Mouse (Mus musculus): ENCODE measurements around the gene Tomm20.
"Not testable (repeated sequence)": the region's sequence is repeated elsewhere in the genome, so short reads cannot be mapped to it uniquely, and the experiment has no call there.

Tomm20 gene

DNA sequence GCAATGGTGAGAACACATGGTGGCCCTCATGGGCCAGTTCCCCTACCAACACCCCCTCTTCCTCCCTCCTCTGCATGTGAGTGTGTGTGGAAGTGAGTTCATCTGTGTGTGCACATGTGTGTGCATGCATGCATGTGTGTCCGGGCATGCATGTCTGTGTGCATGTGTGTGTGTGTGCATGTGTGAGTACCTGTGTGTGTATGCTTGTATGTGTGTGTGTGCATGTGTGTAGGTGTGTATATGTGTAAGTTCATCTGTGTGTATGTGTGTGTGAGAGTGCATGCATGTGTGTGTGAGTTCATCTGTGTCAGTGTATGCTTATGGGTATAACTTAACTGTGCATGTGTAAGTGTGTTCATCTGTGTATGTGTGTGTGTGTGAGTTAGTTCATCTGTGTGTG is 27.3 kb downstream of the Tomm20 start:
- DNase-seq (ENCODE audit: low spot score in 2 of 2), result no peak

DNA sequence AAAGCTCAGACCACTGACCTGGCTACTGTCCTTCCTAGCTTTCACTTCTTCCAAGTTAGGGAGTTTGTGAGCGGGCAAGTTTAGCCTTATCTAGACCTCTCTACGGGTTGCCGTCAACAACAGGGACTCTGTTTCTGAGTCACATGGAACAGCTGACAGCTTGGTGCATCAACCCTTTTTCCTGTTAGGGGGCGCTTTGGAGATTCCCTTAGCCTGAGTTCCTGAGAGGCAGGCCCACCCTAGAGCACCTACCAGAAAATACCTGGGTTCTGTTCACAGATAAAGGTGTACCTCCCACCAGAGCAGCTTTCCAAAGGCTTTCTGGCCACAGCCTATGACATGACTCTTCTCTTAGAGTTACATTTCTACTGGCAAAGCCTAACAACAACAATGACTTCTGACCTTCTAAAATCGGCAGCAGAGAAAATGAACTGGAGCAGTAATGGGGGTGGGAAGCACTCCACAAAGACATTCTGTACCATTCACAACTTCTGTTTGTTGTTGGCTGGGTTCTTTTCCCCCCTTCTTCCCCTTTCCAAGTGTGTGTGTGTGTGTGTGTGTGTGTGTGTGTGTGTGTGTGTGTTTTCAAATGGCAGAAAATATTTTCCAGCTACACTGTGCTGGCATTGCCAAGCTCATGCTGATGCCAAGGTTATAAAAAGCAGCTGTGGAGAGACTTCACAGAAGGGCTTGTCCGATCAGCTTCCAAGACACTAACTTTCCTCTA is 28.3 kb downstream of the Tomm20 start:
- DNase-seq (ENCODE audit: low spot score in 2 of 2), result no peak

DNA sequence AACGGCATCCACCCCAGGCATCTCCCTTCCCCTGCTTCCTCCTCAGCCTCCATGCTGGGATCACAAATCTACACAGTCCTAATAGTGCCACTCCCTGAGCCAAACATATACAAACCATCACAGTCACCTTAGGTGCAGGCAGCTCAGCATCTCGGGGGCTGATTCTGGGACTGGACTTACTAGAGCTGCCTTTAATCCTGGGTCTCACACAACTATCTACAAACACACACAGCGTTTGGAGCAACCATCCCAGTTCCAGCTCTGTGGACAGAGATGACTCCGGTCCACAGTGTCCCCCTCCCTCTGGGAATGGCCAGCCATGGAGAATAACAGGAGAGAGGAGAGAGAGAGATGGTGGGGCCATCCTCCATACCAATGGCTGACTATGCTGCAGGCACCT is 29.0 kb downstream of the Tomm20 start:
- DNase-seq (ENCODE audit: low spot score in 2 of 2), result no peak

- DNase-seq (ENCODE audit: low spot score in 2 of 2), result no peak
Measured at GRCm38 (mm10) chr8:126914609-126915375, 30.9 kb downstream of the Tomm20 start.

DNA sequence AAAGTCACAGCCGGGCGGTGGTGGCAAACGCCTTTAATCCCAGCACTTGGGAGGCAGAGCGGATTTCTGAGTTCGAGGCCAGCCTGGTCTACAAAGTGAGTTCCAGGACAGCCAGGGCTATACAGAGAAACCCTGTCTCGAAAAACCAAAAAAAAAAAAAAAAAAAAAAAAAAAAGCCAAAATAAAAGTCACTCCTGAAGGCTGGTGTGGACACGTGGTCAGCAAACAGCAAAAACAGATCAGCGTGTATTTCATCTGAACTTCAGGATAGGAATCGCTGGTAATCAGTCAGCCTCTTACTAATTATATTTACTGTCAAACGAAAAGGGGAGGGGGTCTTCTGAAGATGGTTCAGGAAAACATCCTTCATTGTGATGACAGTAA is 31.5 kb downstream of the Tomm20 start:
- not testable (repeated sequence) for DNase-seq (ENCODE audit: low spot score in 2 of 2)

DNA sequence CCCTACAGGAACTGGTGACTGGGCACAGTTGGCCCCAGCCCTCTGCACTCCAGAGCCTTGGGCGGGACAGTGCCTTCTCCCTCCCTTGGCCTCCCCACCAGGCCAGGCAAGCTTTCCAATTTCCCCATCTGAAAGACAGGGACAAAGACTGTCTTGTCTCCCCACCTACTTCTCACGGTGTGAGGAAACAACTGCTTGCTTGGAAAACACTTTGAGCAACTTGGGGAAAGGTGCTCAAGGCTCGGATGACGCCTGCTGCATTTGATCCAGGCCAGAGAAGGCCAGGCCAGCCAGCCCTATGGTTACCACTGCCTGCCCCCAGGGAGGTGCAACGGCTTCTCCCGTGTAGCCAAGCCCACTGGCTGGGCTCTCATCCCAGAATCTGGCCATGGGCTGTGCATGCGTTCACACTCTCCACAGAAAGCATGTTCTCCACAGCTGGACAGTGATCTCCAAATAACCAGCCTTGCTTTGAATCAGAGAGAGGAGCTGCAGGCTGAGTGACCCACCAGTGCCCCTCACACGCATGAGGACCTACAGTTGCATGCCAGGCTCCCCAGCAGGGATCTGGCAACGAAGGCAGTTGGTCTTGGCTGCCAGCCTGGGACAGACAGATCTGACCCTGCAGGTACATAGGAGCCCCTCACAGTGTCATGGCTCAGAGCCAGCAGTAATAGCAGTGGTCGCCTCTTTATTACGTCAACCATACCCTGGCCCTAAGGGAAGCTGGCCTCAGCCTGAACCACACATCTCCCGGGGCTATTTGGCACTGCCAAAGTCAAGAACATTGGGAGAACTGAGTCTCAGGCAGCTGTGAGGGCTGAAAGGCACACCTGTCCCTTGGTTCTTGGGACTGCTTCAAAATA is 32.2 kb downstream of the Tomm20 start:
- DNase-seq (ENCODE audit: low spot score in 2 of 2), result no peak

GRCm38 (mm10) chr8:126909371-126909802 is 36.3 kb downstream of the Tomm20 start:
- DNase-seq (ENCODE audit: low spot score in 2 of 2), result no peak

GRCm38 (mm10) chr8:126908805-126909204 is 36.8 kb downstream of the Tomm20 start:
- DNase-seq (ENCODE audit: low spot score in 2 of 2), result no peak

- no peak for DNase-seq (ENCODE audit: low spot score in 2 of 2)
Measured at GRCm38 (mm10) chr8:126907968-126908367, 37.7 kb downstream of the Tomm20 start.

GRCm38 (mm10) chr8:126907374-126907773 is 38.3 kb downstream of the Tomm20 start:
- DNase-seq (ENCODE audit: low spot score in 2 of 2), result no peak

- no peak for DNase-seq (ENCODE audit: low spot score in 2 of 2)
Measured at GRCm38 (mm10) chr8:126905387-126905786, 40.3 kb downstream of the Tomm20 start.

DNA sequence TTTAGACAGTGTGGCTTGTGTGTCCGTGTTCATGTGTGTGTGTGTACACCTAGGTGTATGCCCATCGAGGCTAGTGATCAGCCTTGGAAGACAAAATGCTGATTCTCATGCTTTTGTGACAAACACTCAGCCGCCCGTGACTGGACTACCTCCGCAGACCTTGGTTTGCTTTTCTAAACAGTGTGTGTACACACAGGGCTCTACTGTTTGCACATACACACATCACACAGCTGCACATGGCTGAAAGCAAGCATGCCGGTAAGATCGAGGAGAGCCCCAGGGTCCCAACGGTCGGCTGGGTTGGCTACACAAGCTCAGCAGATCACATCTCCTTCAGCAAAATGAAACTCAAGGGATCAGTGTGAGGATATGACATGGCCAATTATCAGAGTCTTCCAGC is 41.7 kb downstream of the Tomm20 start:
- DNase-seq (ENCODE audit: low spot score in 2 of 2), result no peak

DNA sequence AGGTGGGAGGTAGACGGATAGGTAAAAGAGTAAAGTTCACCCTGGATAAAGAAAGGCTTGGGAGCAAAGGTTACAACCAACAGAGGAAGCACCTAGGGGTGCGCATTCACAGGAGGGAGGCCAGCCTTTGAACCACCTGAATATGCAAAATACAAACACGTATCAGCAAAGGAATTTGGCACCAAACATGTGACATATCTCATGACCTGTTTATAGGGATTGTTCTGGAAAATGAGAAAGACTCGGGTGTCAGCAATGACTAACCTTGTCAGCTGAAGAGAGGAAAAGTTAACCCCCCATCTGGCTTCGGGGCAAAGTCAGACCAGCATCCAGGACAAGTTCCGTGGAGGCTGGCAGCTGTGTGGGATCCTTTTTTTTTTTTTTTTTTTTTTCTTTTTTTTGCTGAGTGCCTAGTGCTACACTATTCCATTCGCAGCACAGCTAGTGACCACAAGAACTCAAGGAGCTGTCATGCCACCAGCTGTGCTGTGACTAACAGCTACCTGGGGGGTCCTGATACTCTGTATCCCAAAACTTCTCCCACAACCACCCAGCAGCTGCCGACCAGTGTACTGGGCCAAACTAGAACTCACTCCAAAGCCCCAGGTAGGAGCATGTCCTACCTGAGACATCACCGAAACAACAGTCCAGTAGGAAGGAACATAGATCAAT is 42.3 kb downstream of the Tomm20 start:
- no peak for DNase-seq (ENCODE audit: low spot score in 2 of 2)

- DNase-seq (ENCODE audit: low spot score in 2 of 2), result no peak
Measured at GRCm38 (mm10) chr8:126901612-126902011, 44.0 kb downstream of the Tomm20 start.

DNA sequence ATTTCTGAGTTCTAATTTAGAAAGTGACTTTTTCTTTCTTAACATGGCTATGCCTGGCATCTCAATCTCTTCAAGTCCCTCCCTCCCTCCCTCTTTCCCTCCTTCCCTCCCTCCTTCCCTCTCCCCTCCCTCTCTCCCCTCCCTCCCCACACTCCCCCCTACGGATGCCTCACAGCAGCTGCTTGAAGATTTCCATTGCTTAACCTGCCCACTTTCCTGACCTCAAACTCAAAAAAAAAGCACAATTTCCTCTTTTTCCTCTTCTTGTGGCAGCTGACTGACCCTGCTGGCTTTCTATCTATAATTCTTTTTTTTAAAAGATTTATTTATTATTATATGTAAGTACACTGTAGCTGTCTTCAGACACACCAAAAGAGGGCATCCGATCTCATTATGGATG is 44.6 kb downstream of the Tomm20 start:
- no peak for DNase-seq (ENCODE audit: low spot score in 2 of 2)

GRCm38 (mm10) chr8:126895133-126895532 is 50.5 kb downstream of the Tomm20 start:
- no peak for DNase-seq (ENCODE audit: low spot score in 2 of 2)

- DNase-seq (ENCODE audit: low spot score in 2 of 2), result no peak
Measured at GRCm38 (mm10) chr8:126887639-126888006, 58.0 kb downstream of the Tomm20 start.

- no peak for DNase-seq (ENCODE audit: low spot score in 2 of 2)
Measured at GRCm38 (mm10) chr8:126886741-126887638, 58.7 kb downstream of the Tomm20 start.

DNA sequence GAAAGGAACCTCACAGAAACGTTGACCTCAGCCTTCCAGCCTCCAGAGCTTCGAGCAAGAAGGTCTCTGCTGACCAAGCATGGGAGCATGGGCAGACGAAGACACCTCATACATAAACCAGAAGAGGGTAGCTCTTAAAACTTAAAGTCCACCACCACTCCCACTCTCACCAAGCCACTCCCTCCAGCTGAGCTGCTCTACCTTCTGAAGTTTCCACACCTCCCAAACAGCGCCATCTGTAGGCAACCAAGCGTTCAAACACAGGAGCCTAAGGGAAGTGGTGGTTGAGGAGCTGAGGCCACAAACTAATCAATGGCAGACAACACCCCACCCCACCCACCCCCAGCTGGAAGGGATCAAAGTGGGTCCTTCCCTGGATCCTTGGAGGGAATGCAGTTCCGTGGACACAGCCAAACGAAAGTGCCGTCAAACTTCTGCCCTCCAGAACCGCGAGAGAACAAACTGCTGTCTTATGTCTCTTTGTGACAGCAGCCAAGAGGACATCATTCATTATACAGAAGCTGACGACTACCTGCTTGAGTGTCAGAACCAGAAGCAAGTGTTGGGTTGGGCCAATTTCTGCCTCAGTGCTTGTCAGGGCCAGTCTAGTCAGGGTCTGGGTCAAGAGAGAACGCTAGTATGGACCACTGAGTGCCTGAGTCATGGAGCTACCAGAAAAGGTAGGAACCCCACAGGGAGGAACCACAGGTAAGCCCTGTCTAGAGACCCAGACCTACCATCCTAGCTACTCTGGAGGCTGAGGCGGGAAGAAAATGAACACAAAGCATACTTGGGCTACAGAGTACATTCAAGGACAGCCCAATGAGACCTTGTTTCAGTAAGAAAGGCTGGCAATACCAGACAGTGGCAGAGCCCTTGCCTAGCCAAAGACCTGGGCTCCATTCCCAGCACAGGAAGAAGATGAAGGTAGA is 59.8 kb downstream of the Tomm20 start:
- DNase-seq (ENCODE audit: low spot score in 2 of 2), result no peak
